Mouse (Mus musculus): Measurements from ENCODE around the gene Csf3r. TPM values are rescaled to one million over a fixed set of nuclear protein-coding genes. Genes with fewer than 3 reads are reported as not detected.

The Csf3r gene
- polyA plus RNA-seq, 1 experiment from 2014 or later = 1.5 TPM

- no peak for ATAC-seq (ENCODE audit: insufficient number of reproducible peaks, insufficient read depth, low FRiP score, low read depth)
- H3K4me3 ChIP-seq (ENCODE audit: control insufficient read depth in 1 of 2, insufficient read depth in 1 of 2, low read depth in 1 of 2, low read length in 2 of 2) = no peak overlapping the region
- no peak overlapping the region for H3K27ac ChIP-seq (replicated peaks in 1 of 2; ENCODE audit: control insufficient read depth in 1 of 2, insufficient read depth in 1 of 2, low read depth in 2 of 2, low read length in 2 of 2)
Measured at GRCm38 (mm10) chr4:126079266-126079665, 54.9 kb downstream of the Csf3r start.

DNA sequence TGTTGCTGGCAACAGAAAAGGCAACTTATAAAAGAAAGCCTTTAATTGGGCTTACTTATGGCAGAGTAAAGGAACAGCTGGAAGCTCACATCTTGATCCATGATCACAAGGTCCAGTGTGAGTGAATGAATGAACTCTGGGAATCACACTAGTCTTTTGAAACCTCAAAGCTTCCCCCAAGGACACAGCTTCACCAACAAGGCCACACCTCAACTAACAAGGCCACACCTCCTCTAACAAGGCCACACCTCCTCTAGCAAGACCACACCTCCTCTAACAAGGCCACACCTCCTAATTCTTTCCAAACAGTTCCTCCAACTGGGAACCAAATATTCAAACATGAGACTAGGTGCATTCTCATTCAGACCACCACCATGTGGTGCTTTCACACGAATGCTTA lies 57.3 kb downstream of the Csf3r start:
- Histone ChIP-seq H3K27me3 (ENCODE audit: control insufficient read depth, insufficient read depth, low read length) (no peaks in the 10 kb centered on the region), H3K4me2 (ENCODE audit: low read length) (no peak overlapping the region), H3K4me1 (ENCODE audit: control insufficient read depth in 2 of 2, insufficient read depth in 2 of 2, low read length in 2 of 2) (peaks cover 0 to 3% of the 10 kb centered on the region in 2 experiments; a peak in 1 of 4 replicates), H3K9ac (ENCODE audit: low read length) (no peak overlapping the region), H3K27ac (replicated peaks in 1 of 2; ENCODE audit: control insufficient read depth in 1 of 2, insufficient read depth in 1 of 2, low read depth in 2 of 2, low read length in 2 of 2) (no peak overlapping the region), H3K36me3 (ENCODE audit: control insufficient read depth, insufficient read depth, low read length) (no peaks in the 10 kb centered on the region), H3K9me3 (ENCODE audit: control insufficient read depth, low read length) (no peaks in the 10 kb centered on the region), H3K4me3 (ENCODE audit: control insufficient read depth in 1 of 2, insufficient read depth in 1 of 2, low read depth in 1 of 2, low read length in 2 of 2) (no peak overlapping the region)
- WGBS = 94% methylated on average over 1 of the region's 1 CpGs
- no peak for ATAC-seq (ENCODE audit: insufficient number of reproducible peaks, insufficient read depth, low FRiP score, low read depth)

More at GRCm38 (mm10) chr4:126079266-126079665, 54.9 kb downstream of the Csf3r start:
- Histone ChIP-seq H3K9ac (ENCODE audit: low read length) (no peak overlapping the region), H3K4me1 (ENCODE audit: control insufficient read depth in 2 of 2, insufficient read depth in 2 of 2, low read length in 2 of 2) (no peaks in the 10 kb centered on the region), H3K36me3 (ENCODE audit: control insufficient read depth, insufficient read depth, low read length) (no peaks in the 10 kb centered on the region), H3K4me2 (ENCODE audit: low read length) (no peak overlapping the region), H3K27me3 (ENCODE audit: control insufficient read depth, insufficient read depth, low read length) (no peaks in the 10 kb centered on the region), H3K9me3 (ENCODE audit: control insufficient read depth, low read length) (no peaks in the 10 kb centered on the region)
- 69% methylated on average over 4 of the region's 4 CpGs for WGBS

GRCm38 (mm10) chr4:126083021-126083420 lies 58.7 kb downstream of the Csf3r start:
- H3K4me2 ChIP-seq (ENCODE audit: low read length) = no peak overlapping the region
- H3K36me3 ChIP-seq (ENCODE audit: control insufficient read depth, insufficient read depth, low read length) = no peaks in the 10 kb centered on the region
- no peaks in the 10 kb centered on the region for H3K9me3 ChIP-seq (ENCODE audit: control insufficient read depth, low read length)
- ATAC-seq (ENCODE audit: insufficient number of reproducible peaks, insufficient read depth, low FRiP score, low read depth) = no peak
- no peaks in the 10 kb centered on the region for H3K27me3 ChIP-seq (ENCODE audit: control insufficient read depth, insufficient read depth, low read length)
- no peak overlapping the region for H3K27ac ChIP-seq (replicated peaks in 1 of 2; ENCODE audit: control insufficient read depth in 1 of 2, insufficient read depth in 1 of 2, low read depth in 2 of 2, low read length in 2 of 2)
- no peak overlapping the region for H3K4me3 ChIP-seq (ENCODE audit: control insufficient read depth in 1 of 2, insufficient read depth in 1 of 2, low read depth in 1 of 2, low read length in 2 of 2)
- no peak overlapping the region for H3K9ac ChIP-seq (ENCODE audit: low read length)
- H3K4me1 ChIP-seq (ENCODE audit: control insufficient read depth in 2 of 2, insufficient read depth in 2 of 2, low read length in 2 of 2) = peaks cover 3 to 4% of the 10 kb centered on the region in 2 experiments; a peak in 2 of 4 replicates
- 82% methylated on average over 9 of the region's 9 CpGs for WGBS

DNA sequence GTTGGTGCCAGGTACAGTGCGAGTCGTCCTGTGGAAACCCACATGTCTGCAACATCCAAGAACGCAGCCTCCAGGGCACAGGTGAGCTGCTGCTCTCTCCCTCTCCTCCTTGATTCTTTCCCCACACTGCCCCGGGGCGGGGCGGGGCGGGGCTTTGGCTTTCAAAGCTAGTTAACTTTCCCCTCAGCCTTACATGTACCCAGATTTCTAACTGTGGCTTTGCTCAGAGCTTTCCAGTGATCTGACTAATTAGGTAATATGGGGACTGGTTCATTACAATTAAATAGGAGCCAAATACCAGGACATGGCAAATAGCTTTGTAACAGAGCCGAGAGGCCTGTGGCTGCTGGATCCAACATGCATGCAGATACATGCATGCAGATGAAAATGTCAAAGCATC lies 60.0 kb downstream of the Csf3r start:
- no peak overlapping the region for H3K4me3 ChIP-seq (ENCODE audit: control insufficient read depth in 1 of 2, insufficient read depth in 1 of 2, low read depth in 1 of 2, low read length in 2 of 2)
- WGBS = 68% methylated on average over 8 of the region's 8 CpGs
- no peak overlapping the region for H3K27ac ChIP-seq (replicated peaks in 1 of 2; ENCODE audit: control insufficient read depth in 1 of 2, insufficient read depth in 1 of 2, low read depth in 2 of 2, low read length in 2 of 2)
- H3K36me3 ChIP-seq (ENCODE audit: control insufficient read depth, insufficient read depth, low read length) = no peaks in the 10 kb centered on the region
- H3K4me1 ChIP-seq (ENCODE audit: control insufficient read depth in 2 of 2, insufficient read depth in 2 of 2, low read length in 2 of 2) = peaks cover 3 to 4% of the 10 kb centered on the region in 2 experiments; a peak in 2 of 4 replicates
- no peaks in the 10 kb centered on the region for H3K27me3 ChIP-seq (ENCODE audit: control insufficient read depth, insufficient read depth, low read length)
- no peak for ATAC-seq (ENCODE audit: insufficient number of reproducible peaks, insufficient read depth, low FRiP score, low read depth)
- H3K9ac ChIP-seq (ENCODE audit: low read length) = no peak overlapping the region
- H3K4me2 ChIP-seq (ENCODE audit: low read length) = no peak overlapping the region
- no peaks in the 10 kb centered on the region for H3K9me3 ChIP-seq (ENCODE audit: control insufficient read depth, low read length)

- H3K27ac ChIP-seq (replicated peaks in 1 of 2; ENCODE audit: control insufficient read depth in 1 of 2, insufficient read depth in 1 of 2, low read depth in 2 of 2, low read length in 2 of 2) = no peak overlapping the region
- H3K36me3 ChIP-seq (ENCODE audit: control insufficient read depth, insufficient read depth, low read length) = no peaks in the 10 kb centered on the region
- no peak overlapping the region for H3K9ac ChIP-seq (ENCODE audit: low read length)
- peaks cover 3 to 4% of the 10 kb centered on the region in 2 experiments; a peak in 2 of 4 replicates for H3K4me1 ChIP-seq (ENCODE audit: control insufficient read depth in 2 of 2, insufficient read depth in 2 of 2, low read length in 2 of 2)
- no peaks in the 10 kb centered on the region for H3K9me3 ChIP-seq (ENCODE audit: control insufficient read depth, low read length)
- ATAC-seq (ENCODE audit: insufficient number of reproducible peaks, insufficient read depth, low FRiP score, low read depth) = peak; percentile 70; the same call in 1 of the 2 replicates
- H3K4me2 ChIP-seq (ENCODE audit: low read length) = no peak overlapping the region
- 31% methylated on average over 7 of the region's 7 CpGs for WGBS
- no peaks in the 10 kb centered on the region for H3K27me3 ChIP-seq (ENCODE audit: control insufficient read depth, insufficient read depth, low read length)
- no peak overlapping the region for H3K4me3 ChIP-seq (ENCODE audit: control insufficient read depth in 1 of 2, insufficient read depth in 1 of 2, low read depth in 1 of 2, low read length in 2 of 2)
Measured at GRCm38 (mm10) chr4:126085996-126086576, 61.7 kb downstream of the Csf3r start.

DNA sequence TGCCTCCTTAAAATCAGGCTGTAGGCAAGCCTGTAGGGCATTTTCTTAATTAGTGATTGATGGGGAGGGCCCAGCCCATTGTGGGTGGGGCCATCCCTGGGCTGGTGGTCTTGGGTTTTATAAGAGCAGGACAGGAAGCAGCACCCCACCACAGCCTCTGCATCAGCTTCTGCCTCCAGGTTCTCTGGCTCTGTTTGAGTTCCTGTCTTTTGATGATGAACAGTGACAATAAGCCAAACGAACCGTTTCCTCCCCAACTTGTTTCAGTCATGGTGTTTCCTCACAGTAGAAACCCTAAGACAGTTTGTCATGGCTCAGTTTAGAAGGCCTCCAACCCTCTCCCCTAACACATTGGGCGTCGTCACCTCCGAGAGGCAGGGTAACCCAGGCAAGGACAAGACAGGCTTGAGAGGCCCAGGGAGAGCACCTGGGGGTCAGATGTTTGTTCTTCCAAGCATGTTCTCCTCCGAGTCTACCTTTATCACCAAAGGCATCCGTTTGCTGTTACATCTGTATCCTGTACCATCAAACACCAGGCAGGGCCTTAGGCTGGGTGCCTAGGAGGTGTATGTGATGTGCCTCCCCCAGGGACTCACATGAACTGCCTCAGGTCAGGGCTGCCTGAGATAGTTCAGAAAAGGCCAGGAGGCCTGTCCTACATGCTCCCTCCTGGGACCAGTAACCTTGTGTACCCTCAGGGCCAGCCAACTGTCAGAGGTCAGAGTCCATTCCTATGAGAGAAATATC lies 65.9 kb downstream of the Csf3r start:
- no peaks in the 10 kb centered on the region for H3K36me3 ChIP-seq (ENCODE audit: control insufficient read depth, insufficient read depth, low read length)
- H3K9me3 ChIP-seq (ENCODE audit: control insufficient read depth, low read length) = no peaks in the 10 kb centered on the region
- no peak overlapping the region for H3K9ac ChIP-seq (ENCODE audit: low read length)
- no peak overlapping the region for H3K4me3 ChIP-seq (ENCODE audit: control insufficient read depth in 1 of 2, insufficient read depth in 1 of 2, low read depth in 1 of 2, low read length in 2 of 2)
- no peak overlapping the region for H3K27ac ChIP-seq (replicated peaks in 1 of 2; ENCODE audit: control insufficient read depth in 1 of 2, insufficient read depth in 1 of 2, low read depth in 2 of 2, low read length in 2 of 2)
- no peaks in the 10 kb centered on the region for H3K27me3 ChIP-seq (ENCODE audit: control insufficient read depth, insufficient read depth, low read length)
- peaks cover 3 to 4% of the 10 kb centered on the region in 2 experiments; a peak in 2 of 4 replicates for H3K4me1 ChIP-seq (ENCODE audit: control insufficient read depth in 2 of 2, insufficient read depth in 2 of 2, low read length in 2 of 2)
- H3K4me2 ChIP-seq (ENCODE audit: low read length) = no peak overlapping the region
- no peak for ATAC-seq (ENCODE audit: insufficient number of reproducible peaks, insufficient read depth, low FRiP score, low read depth)
- 64% methylated on average over 7 of the region's 7 CpGs for WGBS

- no peak for ATAC-seq (ENCODE audit: insufficient number of reproducible peaks, insufficient read depth, low FRiP score, low read depth)
- Histone ChIP-seq H3K9me3 (ENCODE audit: control insufficient read depth, low read length) (no peaks in the 10 kb centered on the region), H3K4me2 (ENCODE audit: low read length) (no peak overlapping the region), H3K36me3 (ENCODE audit: control insufficient read depth, insufficient read depth, low read length) (no peaks in the 10 kb centered on the region), H3K4me1 (ENCODE audit: control insufficient read depth in 2 of 2, insufficient read depth in 2 of 2, low read length in 2 of 2) (peaks cover 3 to 4% of the 10 kb centered on the region in 2 experiments; a peak in 2 of 4 replicates), H3K27me3 (ENCODE audit: control insufficient read depth, insufficient read depth, low read length) (no peaks in the 10 kb centered on the region), H3K9ac (ENCODE audit: low read length) (no peak overlapping the region), H3K4me3 (ENCODE audit: control insufficient read depth in 1 of 2, insufficient read depth in 1 of 2, low read depth in 1 of 2, low read length in 2 of 2) (no peak overlapping the region), H3K27ac (replicated peaks in 1 of 2; ENCODE audit: control insufficient read depth in 1 of 2, insufficient read depth in 1 of 2, low read depth in 2 of 2, low read length in 2 of 2) (no peak overlapping the region)
- WGBS = 70% methylated on average over 4 of the region's 4 CpGs
Measured at GRCm38 (mm10) chr4:126090848-126091124, 66.4 kb downstream of the Csf3r start.

Data from heart, embryonic 14.5 days (tissue).